Mouse (Mus musculus) embryonic facial prominence, embryonic 15.5 days (tissue): ENCODE measurements around the gene Kirrel3. TPM values are rescaled to one million over a fixed set of nuclear protein-coding genes. Genes with fewer than 3 reads are reported as not detected.

Source experiments
- ATAC-seq: fragments of 200-750 bp; cut with Nextera tagmentation; 2 replicates; pipeline ENCODE4 v1.8.0; 2017; ENCODE audit warnings: low read depth, moderate TSS enrichment; ENCODE audit not compliant: insufficient number of reproducible peaks, low FRiP score, low TSS enrichment
- H3K27ac ChIP-seq: fragments of 300-500 bp; sonication (generic); replicated peaks from 2 replicates; pipeline ENCODE4 v1.5.1; 2015; ENCODE audit warnings: mild to moderate bottlenecking, inconsistent platforms
- H3K27me3 ChIP-seq: fragments of 300-500 bp; sonication (generic); 2 replicates; pipeline ENCODE4 v1.6.1; 2015; ENCODE audit warnings: inconsistent platforms
- H3K36me3 ChIP-seq: fragments of 300-500 bp; sonication (generic); 2 replicates; pipeline ENCODE4 v1.6.1; 2015; ENCODE audit warnings: mild to moderate bottlenecking, inconsistent platforms
- H3K4me1 ChIP-seq: fragments of 300-500 bp; sonication (generic); 2 replicates; pipeline ENCODE4 v1.6.1; 2015; ENCODE audit warnings: inconsistent platforms
- H3K4me2 ChIP-seq: fragments of 300-500 bp; sonication (generic); replicated peaks from 2 replicates; pipeline ENCODE4 v1.6.1; 2015; ENCODE audit warnings: mild to moderate bottlenecking, inconsistent platforms
- H3K4me3 ChIP-seq: fragments of 300-500 bp; sonication (generic); replicated peaks from 2 replicates; pipeline ENCODE4 v1.5.1; 2015; ENCODE audit warnings: mild to moderate bottlenecking, inconsistent platforms
- H3K9ac ChIP-seq: fragments of 300-500 bp; sonication (generic); 2 replicates; pipeline ENCODE4 v1.6.1; 2015; ENCODE audit warnings: inconsistent platforms
- H3K9me3 ChIP-seq: fragments of 300-500 bp; sonication (generic); replicated peaks from 2 replicates; pipeline ENCODE4 v1.6.1; 2016; ENCODE audit warnings: inconsistent platforms
- WGBS: fragments of 180-500 bp; shearing (Covaris S2); methylation state at CpG from one replicate; pipeline ENCODE4 v1.1.7; 2015; 5-methylcytosine and 5-hydroxymethylcytosine counted together
- polyA plus RNA-seq: library from polyadenylated mRNA; unstranded; fragments of >200 nt; fragmentation: Nextera tagmentation; extraction: Ambion mirVana; gene quantifications from 2 replicates; pipeline ENCODE4 v1.2.1, GENCODE M21; 2015

Kirrel3 gene
- polyA plus RNA-seq, 1 experiment from 2014 or later: 6.6 TPM

GRCm38 (mm10) chr9:34930371-34930770 is 444.7 kb downstream of the Kirrel3 start:
- no peaks in the 10 kb centered on the region for H3K4me1 ChIP-seq
- ATAC-seq: no peak
- no peak overlapping the region for H3K9ac ChIP-seq
- no peak overlapping the region for H3K4me2 ChIP-seq
- no peak overlapping the region for H3K4me3 ChIP-seq
- no peaks in the 10 kb centered on the region for H3K36me3 ChIP-seq
- H3K9me3 ChIP-seq: no peaks in the 10 kb centered on the region
- no peak overlapping the region for H3K27ac ChIP-seq
- 66% methylated on average over 1 of the region's 1 CpGs for WGBS
- H3K27me3 ChIP-seq: no peaks in the 10 kb centered on the region

GRCm38 (mm10) chr9:34938140-34938539 is 452.4 kb downstream of the Kirrel3 start:
- no peak overlapping the region for H3K4me3 ChIP-seq
- WGBS: 87% methylated on average over 5 of the region's 5 CpGs
- no peak overlapping the region for H3K4me2 ChIP-seq
- no peak overlapping the region for H3K27ac ChIP-seq
- H3K36me3 ChIP-seq: no peaks in the 10 kb centered on the region
- no peaks in the 10 kb centered on the region for H3K4me1 ChIP-seq
- no peaks in the 10 kb centered on the region for H3K27me3 ChIP-seq
- no peak overlapping the region for H3K9ac ChIP-seq
- no peak for ATAC-seq
- no peaks in the 10 kb centered on the region for H3K9me3 ChIP-seq

GRCm38 (mm10) chr9:34939621-34940020 is 453.9 kb downstream of the Kirrel3 start:
- no peaks in the 10 kb centered on the region for H3K27me3 ChIP-seq
- H3K4me2 ChIP-seq: no peak overlapping the region
- no peak overlapping the region for H3K27ac ChIP-seq
- H3K9me3 ChIP-seq: no peaks in the 10 kb centered on the region
- no peak for ATAC-seq
- H3K4me3 ChIP-seq: no peak overlapping the region
- H3K9ac ChIP-seq: no peak overlapping the region
- 85% methylated on average over 5 of the region's 5 CpGs for WGBS
- no peaks in the 10 kb centered on the region for H3K36me3 ChIP-seq
- no peaks in the 10 kb centered on the region for H3K4me1 ChIP-seq

DNA sequence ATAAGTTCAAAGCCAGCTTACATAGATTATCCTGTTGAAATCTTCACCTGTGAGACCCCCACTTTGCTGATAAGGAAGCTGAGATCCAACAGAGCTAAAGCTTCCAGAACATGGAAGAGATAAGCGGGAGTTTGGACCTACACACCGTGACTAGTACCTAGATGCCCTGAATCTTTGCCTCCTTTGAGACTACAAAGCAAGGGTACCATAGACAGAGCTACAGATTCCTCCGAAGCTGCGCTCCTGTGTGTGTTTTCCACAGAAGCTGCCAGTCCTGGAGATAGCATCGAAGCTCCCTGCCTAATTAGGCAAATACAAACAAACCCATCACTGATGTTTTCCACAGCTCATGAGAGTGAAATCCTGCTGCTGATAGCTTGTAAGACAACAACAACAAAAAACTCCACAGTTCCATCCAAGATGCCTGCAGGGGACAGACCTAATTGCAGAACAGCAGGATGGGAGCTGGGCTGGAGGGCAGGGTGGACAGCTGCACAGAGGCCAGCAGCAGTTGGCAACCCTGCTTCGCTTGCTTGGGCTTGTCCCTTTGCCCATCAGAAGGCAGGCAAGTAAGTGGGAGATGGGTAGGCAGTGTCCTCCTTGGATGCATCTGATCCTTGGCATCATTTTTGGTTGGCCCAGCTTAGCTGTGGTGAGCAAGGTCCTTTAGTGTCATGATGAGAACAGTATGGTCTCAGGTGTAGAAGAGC is 456.6 kb downstream of the Kirrel3 start:
- 63% methylated on average over 6 of the region's 6 CpGs for WGBS
- Histone ChIP-seq H3K27ac (no peak overlapping the region), H3K9ac (no peak overlapping the region), H3K9me3 (no peaks in the 10 kb centered on the region), H3K27me3 (no peaks in the 10 kb centered on the region), H3K4me3 (no peak overlapping the region), H3K4me1 (peaks cover 11% of the 10 kb centered on the region), H3K4me2 (no peak overlapping the region), H3K36me3 (no peaks in the 10 kb centered on the region)
- ATAC-seq: no peak

DNA sequence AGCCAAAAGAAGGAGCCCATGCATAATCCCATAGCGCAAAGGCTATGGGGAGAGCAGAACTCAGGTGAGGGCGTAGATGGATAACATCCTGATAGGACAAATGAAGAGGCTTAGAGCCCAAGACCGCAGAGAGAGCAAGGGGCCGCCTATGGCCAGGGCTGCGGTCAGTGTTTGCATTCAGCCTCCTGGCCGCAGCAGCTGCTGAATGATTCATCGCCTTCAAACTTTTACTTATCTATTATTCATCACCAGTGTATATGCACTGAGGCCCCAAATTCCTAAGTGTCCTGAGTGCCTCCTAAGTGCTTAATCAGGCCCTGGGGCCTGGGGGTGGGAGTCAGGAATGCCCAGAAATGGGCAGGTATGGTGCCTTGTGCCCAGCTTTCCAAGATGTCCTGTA is 457.3 kb downstream of the Kirrel3 start:
- H3K27me3 ChIP-seq: no peaks in the 10 kb centered on the region
- no peak overlapping the region for H3K9ac ChIP-seq
- H3K4me2 ChIP-seq: no peak overlapping the region
- ATAC-seq: no peak
- no peak overlapping the region for H3K27ac ChIP-seq
- 84% methylated on average over 7 of the region's 7 CpGs for WGBS
- H3K4me3 ChIP-seq: no peak overlapping the region
- no peaks in the 10 kb centered on the region for H3K36me3 ChIP-seq
- H3K4me1 ChIP-seq: peaks cover 11% of the 10 kb centered on the region
- H3K9me3 ChIP-seq: no peaks in the 10 kb centered on the region

DNA sequence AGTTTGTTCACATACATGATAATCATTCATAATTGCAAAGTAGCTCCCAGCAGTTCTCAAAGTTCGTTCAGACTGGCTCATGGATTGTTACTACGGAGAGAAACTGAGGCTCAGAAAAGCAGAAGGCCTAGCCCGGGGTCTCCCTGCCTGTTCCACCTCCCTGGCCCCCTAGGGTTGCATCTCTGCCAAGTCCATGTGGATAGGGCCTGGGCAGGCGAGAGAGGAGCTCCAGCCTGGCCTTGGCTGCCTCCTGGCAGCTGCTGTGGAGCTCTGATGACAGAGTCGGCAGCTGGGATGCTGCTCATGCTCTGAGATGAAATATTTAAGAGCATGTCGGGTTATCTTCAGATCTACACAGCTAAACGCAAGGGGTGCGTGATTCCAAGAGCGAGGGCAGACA is 459.6 kb downstream of the Kirrel3 start:
- no peak for ATAC-seq
- no peak overlapping the region for H3K4me2 ChIP-seq
- H3K9me3 ChIP-seq: no peaks in the 10 kb centered on the region
- no peak overlapping the region for H3K4me3 ChIP-seq
- 67% methylated on average over 9 of the region's 9 CpGs for WGBS
- H3K9ac ChIP-seq: no peak overlapping the region
- no peaks in the 10 kb centered on the region for H3K27me3 ChIP-seq
- no peak overlapping the region for H3K27ac ChIP-seq
- peaks cover 11% of the 10 kb centered on the region for H3K4me1 ChIP-seq
- no peaks in the 10 kb centered on the region for H3K36me3 ChIP-seq

DNA sequence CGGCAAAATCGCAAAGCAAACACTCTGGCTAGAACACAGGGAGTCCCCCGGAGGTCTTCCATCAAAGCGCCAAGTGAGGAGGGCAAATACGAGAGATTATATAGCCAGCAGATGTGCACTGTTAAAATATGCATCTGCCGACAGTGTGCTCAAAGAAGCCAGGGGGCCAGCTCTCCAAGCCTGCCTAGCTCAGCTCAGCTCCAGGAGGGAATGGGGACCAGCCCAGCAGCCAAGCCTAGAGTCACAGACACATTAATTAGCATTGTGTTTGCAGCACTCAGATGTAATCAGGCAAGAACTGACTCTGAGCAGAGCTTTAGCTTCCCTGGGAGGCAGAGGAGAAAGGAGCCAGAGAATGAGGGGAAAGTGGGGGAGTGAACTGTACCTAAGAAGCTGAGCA is 461.6 kb downstream of the Kirrel3 start:
- ATAC-seq: no peak
- WGBS: 22% methylated on average over 6 of the region's 6 CpGs
- H3K9me3 ChIP-seq: no peaks in the 10 kb centered on the region
- H3K27ac ChIP-seq: no peak overlapping the region
- no peak overlapping the region for H3K4me2 ChIP-seq
- no peaks in the 10 kb centered on the region for H3K27me3 ChIP-seq
- H3K4me3 ChIP-seq: no peak overlapping the region
- H3K4me1 ChIP-seq: peaks cover 11% of the 10 kb centered on the region
- H3K9ac ChIP-seq: no peak overlapping the region
- H3K36me3 ChIP-seq: no peaks in the 10 kb centered on the region

DNA sequence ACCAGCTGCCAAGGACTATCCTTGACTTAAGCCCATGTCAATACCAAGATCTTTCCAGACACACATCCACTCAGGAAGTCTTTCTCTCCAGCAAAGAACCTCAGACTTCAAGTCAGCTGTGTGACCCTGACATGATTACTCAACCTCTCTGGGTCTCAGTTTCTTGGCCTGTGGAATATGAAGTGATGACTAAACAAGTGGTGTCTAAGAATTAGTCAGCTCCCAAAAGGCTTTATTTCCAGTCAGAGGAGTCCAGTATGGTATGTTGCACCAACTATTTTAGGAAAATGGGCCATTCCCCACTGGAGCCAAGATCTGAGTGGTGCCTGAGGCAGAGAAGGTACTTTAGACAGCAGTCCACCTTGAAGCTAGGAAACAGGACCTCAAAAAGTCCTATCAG is 462.0 kb downstream of the Kirrel3 start:
- H3K4me1 ChIP-seq: peaks cover 11% of the 10 kb centered on the region
- no peak for ATAC-seq
- no peak overlapping the region for H3K9ac ChIP-seq
- no peak overlapping the region for H3K27ac ChIP-seq
- no peak overlapping the region for H3K4me3 ChIP-seq
- H3K36me3 ChIP-seq: no peaks in the 10 kb centered on the region
- no peaks in the 10 kb centered on the region for H3K27me3 ChIP-seq
- H3K9me3 ChIP-seq: no peaks in the 10 kb centered on the region
- no peak overlapping the region for H3K4me2 ChIP-seq

- peak; percentile 77; the same call in 1 of the 2 replicates for ATAC-seq
- Histone ChIP-seq H3K4me2 (no peak overlapping the region), H3K36me3 (no peaks in the 10 kb centered on the region), H3K27ac (no peak overlapping the region), H3K9me3 (no peaks in the 10 kb centered on the region), H3K9ac (no peak overlapping the region), H3K4me1 (peaks cover 6% of the 10 kb centered on the region), H3K27me3 (no peaks in the 10 kb centered on the region), H3K4me3 (no peak overlapping the region)
- 44% methylated on average over 11 of the region's 11 CpGs for WGBS
These were observed 467.7 kb downstream of the Kirrel3 start for GRCm38 (mm10) chr9:34953420-34953819.

- Histone ChIP-seq H3K27ac (no peak overlapping the region), H3K27me3 (no peaks in the 10 kb centered on the region), H3K4me3 (no peak overlapping the region), H3K4me1 (peaks cover 6% of the 10 kb centered on the region), H3K9ac (no peak overlapping the region), H3K4me2 (no peak overlapping the region), H3K36me3 (no peaks in the 10 kb centered on the region), H3K9me3 (no peaks in the 10 kb centered on the region)
- no peak for ATAC-seq
- WGBS: 60% methylated on average over 5 of the region's 5 CpGs
These were observed 468.5 kb downstream of the Kirrel3 start for GRCm38 (mm10) chr9:34954212-34954611.

GRCm38 (mm10) chr9:34956512-34956911 is 470.8 kb downstream of the Kirrel3 start:
- H3K9me3 ChIP-seq: no peaks in the 10 kb centered on the region

DNA sequence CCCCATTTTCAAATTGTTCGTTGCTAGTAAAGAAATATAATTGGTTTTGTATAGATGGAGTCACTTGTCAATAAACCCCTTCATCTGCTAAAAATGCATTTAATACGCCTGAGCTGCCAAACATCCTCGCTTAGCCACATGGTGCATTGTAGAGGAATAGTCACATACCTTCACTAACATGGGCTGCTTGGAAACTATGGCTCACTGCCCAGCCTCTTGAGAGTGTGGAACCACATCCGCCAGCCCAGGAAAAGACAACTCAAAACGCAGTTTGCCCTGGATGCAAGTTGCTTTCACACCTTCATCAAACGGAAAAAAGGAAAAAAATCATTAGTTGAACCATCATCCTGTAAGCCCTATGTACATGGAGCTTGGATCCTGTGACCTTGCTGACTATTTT is 472.0 kb downstream of the Kirrel3 start:
- ATAC-seq: no peak
- Histone ChIP-seq H3K27ac (no peak overlapping the region), H3K9ac (no peak overlapping the region), H3K27me3 (no peaks in the 10 kb centered on the region), H3K4me2 (no peak overlapping the region), H3K4me1 (peaks cover 10% of the 10 kb centered on the region), H3K9me3 (no peaks in the 10 kb centered on the region), H3K36me3 (no peaks in the 10 kb centered on the region), H3K4me3 (no peak overlapping the region)
- WGBS: 57% methylated on average over 6 of the region's 6 CpGs

More at GRCm38 (mm10) chr9:34956512-34956911, 470.8 kb downstream of the Kirrel3 start:
- no peak overlapping the region for H3K9ac ChIP-seq
- peaks cover 10% of the 10 kb centered on the region for H3K4me1 ChIP-seq
- H3K4me3 ChIP-seq: no peak overlapping the region
- no peak for ATAC-seq
- H3K4me2 ChIP-seq: no peak overlapping the region
- no peaks in the 10 kb centered on the region for H3K36me3 ChIP-seq
- no peaks in the 10 kb centered on the region for H3K27me3 ChIP-seq
- WGBS: 79% methylated on average over 3 of the region's 3 CpGs
- no peak overlapping the region for H3K27ac ChIP-seq
